Mouse (Mus musculus) thymus, adult 2 months (tissue): ENCODE results near the gene Cntnap2. TPM values are rescaled to one million over a fixed set of nuclear protein-coding genes. Genes with fewer than 3 reads are reported as not detected.

Experiments
- DNase-seq: peaks from one replicate; pipeline ENCODE4 v3.0.0; 2021
- H3K27ac ChIP-seq: fragments of 200-500 bp; 2 replicates; pipeline ENCODE4 v1.5.1; 2012; ENCODE audit warnings: low read length, control low read depth; ENCODE audit not compliant: control insufficient read depth, insufficient read depth
- H3K27me3 ChIP-seq: fragments of 200-500 bp; 2 replicates; pipeline ENCODE4 v1.6.1; 2012; ENCODE audit warnings: mild to moderate bottlenecking, low read length, moderate library complexity, mixed read lengths; ENCODE audit not compliant: control insufficient read depth, insufficient read depth
- H3K36me3 ChIP-seq: fragments of 200-500 bp; 2 replicates; pipeline ENCODE4 v1.6.1; 2012; ENCODE audit warnings: mild to moderate bottlenecking, low read length, moderate library complexity; ENCODE audit not compliant: control insufficient read depth, insufficient read depth
- H3K4me1 ChIP-seq: fragments of 200-500 bp; replicated peaks from 2 replicates; pipeline ENCODE4 v1.6.1; 2012; ENCODE audit warnings: low read length; ENCODE audit not compliant: control insufficient read depth, insufficient read depth
- H3K4me3 ChIP-seq: fragments of 200-500 bp; 2 replicates; pipeline ENCODE4 v1.5.1; 2012; ENCODE audit warnings: mild to moderate bottlenecking, low read length, control low read depth, moderate library complexity; ENCODE audit not compliant: control insufficient read depth, insufficient read depth
- CTCF ChIP-seq: fragments of 200-500 bp; IDR thresholded peaks from 2 replicates; pipeline ENCODE4 v1.5.1; 2012; ENCODE audit warnings: mild to moderate bottlenecking, control low read depth, low read length, moderate library complexity, borderline replicate concordance; ENCODE audit not compliant: control insufficient read depth, poor library complexity, insufficient read depth; ENCODE audit errors: extremely low read depth
- POLR2A ChIP-seq: fragments of 200-500 bp; IDR thresholded peaks from 2 replicates; pipeline ENCODE4 v1.6.1; 2012; ENCODE audit warnings: mild to moderate bottlenecking, low read length, control low read depth, moderate library complexity; ENCODE audit not compliant: control insufficient read depth, poor library complexity, insufficient read depth; ENCODE audit errors: extremely low read depth
- WGBS: fragments of 180-500 bp; shearing (Covaris S2); methylation state at CpG from one replicate; pipeline ENCODE4 v1.1.7; 2018; 5-methylcytosine and 5-hydroxymethylcytosine counted together
- polyA plus RNA-seq: library from polyadenylated mRNA; depleted of rRNA; stranded (reverse); fragments of >200 nt; gene quantifications from 2 replicates; pipeline ENCODE4 v1.2.3, GENCODE M21; 2012

Gene Cntnap2
- polyA plus RNA-seq, 1 experiment: 1.0 TPM

DNA sequence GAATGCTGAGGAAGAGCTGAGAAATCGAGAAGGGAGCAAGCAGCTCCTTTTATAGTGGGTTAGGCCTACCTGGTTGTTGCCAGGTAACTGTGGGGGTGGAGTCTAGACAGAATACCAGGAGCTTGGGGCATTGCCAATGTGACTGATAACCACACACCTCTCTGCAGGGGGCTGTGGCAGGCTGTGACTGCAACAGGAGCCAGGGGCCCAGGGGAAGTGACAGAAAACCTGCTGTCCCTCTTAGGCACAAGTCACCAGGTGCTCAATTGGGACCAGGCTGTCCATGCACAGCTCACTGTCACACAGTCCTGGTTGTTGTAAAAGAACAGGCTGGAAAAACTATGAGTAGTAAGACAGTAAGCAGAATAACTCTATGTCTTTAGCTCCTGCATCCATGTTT lies 329.9 kb downstream of the Cntnap2 start:
- Histone ChIP-seq H3K4me3 (no peak overlapping the region), H3K4me1 (no peaks in the 10 kb centered on the region), H3K27me3 (no peaks in the 10 kb centered on the region), H3K36me3 (no peaks in the 10 kb centered on the region), H3K27ac (no peak overlapping the region)
- TF ChIP-seq POLR2A (no peak), CTCF (no peak)
- WGBS: 18% methylated on average over 1 of the region's 1 CpGs
- no peak for DNase-seq

- Histone ChIP-seq H3K36me3 (no peaks in the 10 kb centered on the region), H3K27ac (no peak overlapping the region), H3K4me3 (no peak overlapping the region), H3K4me1 (no peaks in the 10 kb centered on the region), H3K27me3 (no peaks in the 10 kb centered on the region)
- TF ChIP-seq CTCF (no peak), POLR2A (no peak)
- DNase-seq: no peak
- 88% methylated on average over 2 of the region's 2 CpGs for WGBS
Measured at GRCm38 (mm10) chr6:45413629-45414028, 354.5 kb downstream of the Cntnap2 start.

DNA sequence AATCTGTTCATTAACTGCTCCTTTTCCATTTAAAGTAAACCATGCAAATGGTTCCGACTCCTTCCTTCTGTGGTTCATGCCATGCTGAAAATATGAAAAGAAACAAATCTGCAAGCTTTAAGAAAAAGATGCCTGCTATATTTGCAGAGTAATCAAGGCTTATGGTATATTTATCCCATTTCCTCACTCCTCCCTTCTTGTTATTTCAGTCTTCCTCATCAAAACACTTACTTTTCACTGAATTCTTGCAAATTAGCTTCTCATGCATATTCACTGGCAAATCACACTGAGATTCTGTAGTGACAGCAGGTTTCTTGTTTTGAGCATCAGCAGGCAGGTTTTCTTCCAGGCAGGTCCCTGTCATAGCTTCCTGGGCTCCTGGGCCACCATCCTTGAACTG lies 396.3 kb downstream of the Cntnap2 start:
- WGBS: 97% methylated on average over 1 of the region's 1 CpGs
- Histone ChIP-seq H3K27me3 (no peaks in the 10 kb centered on the region), H3K36me3 (no peaks in the 10 kb centered on the region), H3K27ac (no peak overlapping the region), H3K4me3 (no peak overlapping the region), H3K4me1 (no peaks in the 10 kb centered on the region)
- no peak for TF ChIP-seq POLR2A
- TF ChIP-seq CTCF: no peak
- no peak for DNase-seq

- DNase-seq: no peak
- no peaks in the 10 kb centered on the region for H3K4me1 ChIP-seq
- H3K27ac ChIP-seq: no peak overlapping the region
- H3K4me3 ChIP-seq: no peak overlapping the region
- no peaks in the 10 kb centered on the region for H3K27me3 ChIP-seq
- TF ChIP-seq CTCF: no peak
- TF ChIP-seq POLR2A: no peak
- no peaks in the 10 kb centered on the region for H3K36me3 ChIP-seq
- 88% methylated on average over 3 of the region's 3 CpGs for WGBS
Measured at GRCm38 (mm10) chr6:45518221-45518620, 459.1 kb downstream of the Cntnap2 start.

DNA sequence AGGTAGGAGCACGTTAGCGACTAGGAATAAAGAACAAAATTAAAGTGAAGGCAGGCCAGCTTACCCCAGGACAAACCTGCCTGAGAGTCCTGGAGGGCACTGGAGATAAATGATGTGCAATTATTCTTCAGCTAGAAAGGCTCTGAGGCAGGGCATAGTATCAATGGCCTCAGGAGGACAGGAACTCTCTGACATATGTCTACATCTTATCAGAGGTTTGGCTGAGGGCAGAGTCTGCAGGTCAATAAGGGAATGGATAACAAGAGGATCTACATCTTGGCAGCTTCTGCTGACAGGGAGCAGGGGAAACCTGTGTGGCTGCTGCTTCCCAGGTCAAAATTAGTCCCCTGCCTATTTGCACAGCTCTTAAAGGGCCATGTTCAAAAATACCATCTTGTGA lies 477.8 kb downstream of the Cntnap2 start:
- no peak for TF ChIP-seq CTCF
- TF ChIP-seq POLR2A: no peak
- 86% methylated on average over 2 of the region's 2 CpGs for WGBS
- Histone ChIP-seq H3K36me3 (no peaks in the 10 kb centered on the region), H3K27me3 (no peaks in the 10 kb centered on the region), H3K4me1 (no peaks in the 10 kb centered on the region), H3K27ac (no peak overlapping the region), H3K4me3 (no peak overlapping the region)
- DNase-seq: no peak

- WGBS: 94% methylated on average over 7 of the region's 7 CpGs
- TF ChIP-seq POLR2A (no peak), CTCF (no peak)
- no peak overlapping the region for H3K27ac ChIP-seq
Measured at GRCm38 (mm10) chr6:45544319-45544875, 485.2 kb downstream of the Cntnap2 start.

DNA sequence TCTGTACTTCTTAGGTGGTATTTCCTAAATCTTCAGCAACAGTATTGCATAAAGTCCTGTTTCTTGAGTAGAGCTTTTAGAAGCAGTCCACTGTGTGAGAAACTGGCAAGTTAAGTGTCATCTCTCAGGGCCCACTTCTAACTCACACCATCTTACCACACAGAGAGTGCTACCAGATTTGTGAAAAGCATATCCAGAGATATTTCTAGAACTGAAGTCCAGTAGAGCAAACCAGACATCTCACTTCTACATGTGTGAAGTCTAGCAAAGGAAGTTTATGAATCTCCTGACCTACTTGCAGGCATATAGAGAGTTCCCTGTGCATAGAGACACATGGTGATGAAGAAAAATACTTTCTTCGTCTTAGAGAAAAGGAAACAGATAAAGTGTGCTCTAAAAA lies 500.6 kb downstream of the Cntnap2 start:
- 91% methylated on average over 1 of the region's 1 CpGs for WGBS
- TF ChIP-seq POLR2A (no peak), CTCF (no peak)
- Histone ChIP-seq H3K36me3 (no peaks in the 10 kb centered on the region), H3K27ac (no peak overlapping the region), H3K4me1 (no peaks in the 10 kb centered on the region), H3K27me3 (no peaks in the 10 kb centered on the region), H3K4me3 (no peak overlapping the region)
- DNase-seq: no peak

More at GRCm38 (mm10) chr6:45544319-45544875, 485.2 kb downstream of the Cntnap2 start:
- H3K4me3 ChIP-seq: no peak overlapping the region
- DNase-seq: no peak
- no peaks in the 10 kb centered on the region for H3K27me3 ChIP-seq
- H3K36me3 ChIP-seq: no peaks in the 10 kb centered on the region
- no peaks in the 10 kb centered on the region for H3K4me1 ChIP-seq
